Mouse (Mus musculus) embryo, embryonic 11 days (tissue): ENCODE results near the gene Fut4.

Experiments used
- DNase-seq: peaks from one replicate; pipeline ENCODE4 v3.0.0-alpha.2; 2015

Gene Fut4

GRCm38 (mm10) chr9:14752001-14752522 lies at the start of gene Fut4:
Gene Fut4 (minus strand): TSS chr9:14752393.
- DNase-seq, result peak; percentile 77

- DNase-seq, result no peak
Measured at GRCm38 (mm10) chr9:14787356-14787755, 35.2 kb upstream of the Fut4 start.

- peak; percentile 97 for DNase-seq
Measured at GRCm38 (mm10) chr9:14784039-14785002, 32.1 kb upstream of the Fut4 start, which contains the start of the genes Mre11a and Ankrd49. Gene Mre11a (plus strand): TSS chr9:14784654. Gene Ankrd49 (minus strand): TSS chr9:14784856.

- DNase-seq, result no peak
Measured at GRCm38 (mm10) chr9:14778341-14778740, 26.1 kb upstream of the Fut4 start.

- DNase-seq, result peak; percentile 11
Measured at GRCm38 (mm10) chr9:14773813-14774212, 21.6 kb upstream of the Fut4 start.

GRCm38 (mm10) chr9:14772074-14772473 lies 19.9 kb upstream of the Fut4 start:
- no peak for DNase-seq

GRCm38 (mm10) chr9:14770803-14771471 lies 18.7 kb upstream of the Fut4 start, which contains the start of gene 1700012B09Rik:
Gene 1700012B09Rik (minus strand): TSS chr9:14771030.
- peak; percentile 58 for DNase-seq

GRCm38 (mm10) chr9:14769811-14770210 lies 17.6 kb upstream of the Fut4 start:
- no peak for DNase-seq

- peak; percentile 79 for DNase-seq
Measured at GRCm38 (mm10) chr9:14764765-14765164, 12.6 kb upstream of the Fut4 start.

- no peak for DNase-seq
Measured at GRCm38 (mm10) chr9:14759261-14759660, 7.1 kb upstream of the Fut4 start.

GRCm38 (mm10) chr9:14758590-14758989 lies 6.4 kb upstream of the Fut4 start:
- no peak for DNase-seq

- DNase-seq, result no peak
Measured at GRCm38 (mm10) chr9:14754469-14754868, 2.3 kb upstream of the Fut4 start.

- no peak for DNase-seq
Measured at GRCm38 (mm10) chr9:14753947-14754346, 1.8 kb upstream of the Fut4 start.

GRCm38 (mm10) chr9:14751503-14752000 lies 641 bp downstream of the Fut4 start:
- peak; percentile 52 for DNase-seq

- no peak for DNase-seq
Measured at GRCm38 (mm10) chr9:14750901-14751502, 1.2 kb downstream of the Fut4 start.

GRCm38 (mm10) chr9:14740151-14740924 lies 11.9 kb downstream of the Fut4 start, which contains the start of gene Piwil4:
Gene Piwil4 (minus strand): TSS chr9:14740733.
- no peak for DNase-seq

- no peak for DNase-seq
Measured at GRCm38 (mm10) chr9:14739498-14740150, 12.6 kb downstream of the Fut4 start.

- peak; percentile 53 for DNase-seq
Measured at GRCm38 (mm10) chr9:14730941-14731541, 21.2 kb downstream of the Fut4 start.

- DNase-seq, result no peak
Measured at GRCm38 (mm10) chr9:14728365-14728764, 23.8 kb downstream of the Fut4 start.

GRCm38 (mm10) chr9:14726629-14727028 lies 25.6 kb downstream of the Fut4 start:
- DNase-seq, result no peak

- DNase-seq, result no peak
Measured at GRCm38 (mm10) chr9:14726005-14726404, 26.2 kb downstream of the Fut4 start.
